Mouse (Mus musculus) heart, embryonic 16.5 days (tissue): ENCODE measurements at regions not wholly inside any gene's neighbourhood (a gene's known extent, or its start where the extent isn't known, plus 50 kb on each side); places are given as distances from the start of the nearest gene placed in this dataset.

Source experiments
- ATAC-seq: fragments of 200-750 bp; cut with Nextera tagmentation; replicated peaks from 2 replicates; pipeline ENCODE4 v1.8.0; 2017; ENCODE audit warnings: moderate number of reproducible peaks; ENCODE audit not compliant: insufficient read depth, low FRiP score; ENCODE audit errors: extremely low read depth
- H3K27ac ChIP-seq: fragments of 300-500 bp; sonication (generic); 2 replicates; pipeline ENCODE4 v1.5.1; 2014; ENCODE audit warnings: mild to moderate bottlenecking, low read length, control low read depth, moderate library complexity
- H3K27me3 ChIP-seq: fragments of 300-500 bp; sonication (generic); 2 replicates; pipeline ENCODE4 v1.6.1; 2014; ENCODE audit warnings: low read length, mixed read lengths; ENCODE audit not compliant: control insufficient read depth, insufficient read depth
- H3K36me3 ChIP-seq: fragments of 300-500 bp; sonication (generic); 2 replicates; pipeline ENCODE4 v1.6.1; 2014; ENCODE audit not compliant: control insufficient read depth, insufficient read depth
- H3K4me1 ChIP-seq: fragments of 300-500 bp; sonication (generic); 2 replicates; pipeline ENCODE4 v1.6.1; 2014; ENCODE audit warnings: low read length, mixed read lengths; ENCODE audit not compliant: control insufficient read depth, insufficient read depth
- H3K4me2 ChIP-seq: fragments of 300-500 bp; sonication (generic); 2 replicates; pipeline ENCODE4 v1.6.1; 2014; ENCODE audit warnings: low read depth, mild to moderate bottlenecking, control low read depth, low read length
- H3K4me3 ChIP-seq: fragments of 300-500 bp; sonication (generic); 2 replicates; pipeline ENCODE4 v1.5.1; 2014; ENCODE audit warnings: mild to moderate bottlenecking, control low read depth, low read length
- H3K9ac ChIP-seq: fragments of 300-500 bp; sonication (generic); 2 replicates; pipeline ENCODE4 v1.6.1; 2014; ENCODE audit warnings: low read length, control low read depth
- H3K9me3 ChIP-seq: fragments of 300-500 bp; sonication (generic); replicated peaks from 2 replicates; pipeline ENCODE4 v1.6.1; 2016; ENCODE audit warnings: low read length; ENCODE audit not compliant: control insufficient read depth
- WGBS: fragments of 180-500 bp; shearing (Covaris S2); extraction: QIAGEN DNeasy Blood & Tissue Kit; methylation state at CpG from one replicate; pipeline ENCODE4 v1.1.7; 2014; 5-methylcytosine and 5-hydroxymethylcytosine counted together

DNA sequence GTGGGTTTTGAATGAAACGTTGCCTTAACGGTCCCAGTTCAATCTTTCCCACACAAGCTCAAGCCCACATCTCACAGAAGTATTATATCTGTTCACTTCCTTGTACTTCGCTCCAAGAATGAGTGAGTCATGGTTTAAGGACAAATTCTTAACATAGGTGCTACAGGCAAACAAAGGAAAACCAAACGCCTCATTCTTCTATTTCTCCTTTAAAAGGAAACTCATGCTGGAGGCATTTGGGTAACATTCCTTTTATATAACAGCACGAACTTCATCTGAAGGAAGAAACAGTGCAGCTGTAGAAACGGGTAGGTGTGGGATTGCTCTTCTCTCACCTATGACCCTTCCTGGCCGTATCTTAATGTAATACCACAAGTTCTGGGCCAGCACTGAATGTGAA lies 610.0 kb upstream of the A1bg start:
- Histone ChIP-seq H3K4me1 (peaks cover 14% of the 10 kb centered on the region), H3K9me3 (no peaks in the 10 kb centered on the region), H3K36me3 (no peaks in the 10 kb centered on the region), H3K4me3 (no peak overlapping the region), H3K4me2 (no peak overlapping the region), H3K9ac (no peak overlapping the region), H3K27me3 (no peaks in the 10 kb centered on the region), H3K27ac (no peak overlapping the region)
- no peak for ATAC-seq
- 71% methylated on average over 7 of the region's 7 CpGs for WGBS

- Histone ChIP-seq H3K27ac (no peak overlapping the region), H3K27me3 (no peaks in the 10 kb centered on the region), H3K9me3 (no peaks in the 10 kb centered on the region), H3K4me3 (no peak overlapping the region), H3K4me1 (peaks cover 14% of the 10 kb centered on the region), H3K36me3 (no peaks in the 10 kb centered on the region), H3K4me2 (no peak overlapping the region), H3K9ac (no peak overlapping the region)
- 52% methylated on average over 2 of the region's 2 CpGs for WGBS
- ATAC-seq: no peak
Measured at GRCm38 (mm10) chr15:61532040-61532439, 609.2 kb upstream of the A1bg start.

GRCm38 (mm10) chr15:61523036-61523435 lies 600.2 kb upstream of the A1bg start:
- H3K27ac ChIP-seq: no peak overlapping the region
- ATAC-seq: no peak
- no peaks in the 10 kb centered on the region for H3K9me3 ChIP-seq
- no peak overlapping the region for H3K4me2 ChIP-seq
- H3K4me3 ChIP-seq: no peak overlapping the region
- no peaks in the 10 kb centered on the region for H3K36me3 ChIP-seq
- no peaks in the 10 kb centered on the region for H3K27me3 ChIP-seq
- no peaks in the 10 kb centered on the region for H3K4me1 ChIP-seq
- WGBS: 47% methylated on average over 2 of the region's 2 CpGs
- no peak overlapping the region for H3K9ac ChIP-seq

GRCm38 (mm10) chr15:61517265-61517664 lies 594.5 kb upstream of the A1bg start:
- H3K4me2 ChIP-seq: no peak overlapping the region
- no peak overlapping the region for H3K4me3 ChIP-seq
- H3K27me3 ChIP-seq: no peaks in the 10 kb centered on the region
- no peak overlapping the region for H3K9ac ChIP-seq
- ATAC-seq: no peak
- WGBS: 54% methylated on average over 1 of the region's 1 CpGs
- peaks cover 3% of the 10 kb centered on the region; the same call in 1 of the 2 replicates for H3K4me1 ChIP-seq
- H3K27ac ChIP-seq: no peak overlapping the region
- no peaks in the 10 kb centered on the region for H3K9me3 ChIP-seq
- H3K36me3 ChIP-seq: no peaks in the 10 kb centered on the region

DNA sequence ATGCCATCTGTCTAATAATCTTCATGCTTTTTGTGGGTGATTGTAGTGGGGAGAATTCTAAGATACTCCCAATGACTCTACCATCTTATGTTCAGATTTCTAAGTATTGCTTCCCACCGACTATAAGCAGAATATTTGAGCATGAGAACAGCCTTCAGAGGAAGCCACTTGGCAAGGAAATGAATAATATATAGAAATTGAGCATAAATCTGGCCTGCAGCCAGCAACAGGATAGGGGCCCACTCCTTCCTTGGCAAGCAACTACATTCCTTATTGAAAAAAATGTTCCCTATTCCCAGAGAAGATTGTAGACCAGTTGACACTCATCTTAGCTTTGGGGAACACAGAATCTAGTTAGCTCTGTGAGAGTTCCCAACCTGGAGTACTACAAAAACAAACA lies 591.5 kb upstream of the A1bg start:
- Histone ChIP-seq H3K36me3 (no peaks in the 10 kb centered on the region), H3K9ac (no peak overlapping the region), H3K4me1 (peaks cover 3% of the 10 kb centered on the region; the same call in 1 of the 2 replicates), H3K27me3 (no peaks in the 10 kb centered on the region), H3K4me3 (no peak overlapping the region), H3K4me2 (no peak overlapping the region), H3K9me3 (no peaks in the 10 kb centered on the region), H3K27ac (no peak overlapping the region)
- no peak; the same call in 1 of the 2 replicates for ATAC-seq
- 13% methylated on average over 1 of the region's 1 CpGs for WGBS

- ATAC-seq: no peak
- WGBS: 77% methylated on average over 6 of the region's 6 CpGs
- Histone ChIP-seq H3K27me3 (no peaks in the 10 kb centered on the region), H3K4me3 (no peak overlapping the region), H3K36me3 (no peaks in the 10 kb centered on the region), H3K4me2 (no peak overlapping the region), H3K9me3 (no peaks in the 10 kb centered on the region), H3K4me1 (no peaks in the 10 kb centered on the region), H3K9ac (no peak overlapping the region), H3K27ac (no peak overlapping the region)
Measured at GRCm38 (mm10) chr15:61508806-61509205, 586.0 kb upstream of the A1bg start.

GRCm38 (mm10) chr15:61506361-61506897 lies 583.6 kb upstream of the A1bg start:
- Histone ChIP-seq H3K4me1 (no peaks in the 10 kb centered on the region), H3K4me3 (no peak overlapping the region), H3K9me3 (no peaks in the 10 kb centered on the region), H3K4me2 (no peak overlapping the region), H3K27ac (no peak overlapping the region), H3K27me3 (no peaks in the 10 kb centered on the region), H3K36me3 (no peaks in the 10 kb centered on the region), H3K9ac (no peak overlapping the region)
- 76% methylated on average over 6 of the region's 6 CpGs for WGBS
- ATAC-seq: no peak

DNA sequence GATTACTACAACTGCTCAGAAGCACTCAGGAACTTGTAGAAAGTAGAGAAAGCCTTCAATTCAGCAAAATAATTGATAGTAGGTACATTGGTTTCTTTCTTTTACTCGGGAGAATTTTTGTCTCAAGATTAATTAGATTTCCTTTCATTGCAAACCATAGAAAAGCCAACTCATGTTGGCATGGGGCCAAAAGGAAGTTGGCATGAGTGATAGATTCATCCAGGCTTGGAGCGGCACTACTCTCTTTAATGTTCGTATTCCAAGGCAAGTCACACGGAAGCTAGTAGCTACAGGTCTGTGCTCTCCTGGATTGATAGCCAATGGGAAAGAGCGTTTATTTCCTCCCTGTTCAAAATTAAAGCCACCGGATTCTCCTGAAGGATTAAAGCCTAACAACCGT lies 580.6 kb upstream of the A1bg start:
- no peak for ATAC-seq
- WGBS: 68% methylated on average over 7 of the region's 7 CpGs

DNA sequence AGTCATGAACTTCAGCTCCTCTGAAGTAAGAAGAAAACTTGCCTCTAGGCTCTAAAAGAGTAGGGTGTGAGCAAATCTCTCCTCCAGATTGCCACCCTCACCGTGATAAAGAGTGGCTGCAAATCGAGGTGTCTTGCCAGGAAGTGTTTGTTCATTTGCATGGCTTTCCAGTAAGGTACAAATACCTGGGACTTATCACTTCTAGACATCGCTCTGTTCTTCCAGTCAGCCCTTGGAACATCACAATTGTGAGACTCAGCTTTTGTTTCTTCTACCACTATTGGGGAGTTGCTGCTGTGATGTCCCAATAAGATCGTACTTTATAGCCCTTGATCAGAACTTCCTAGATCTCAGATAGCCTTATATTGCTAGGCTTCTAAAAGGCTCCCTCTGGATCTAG lies 566.9 kb upstream of the A1bg start:
- ATAC-seq: no peak
- no peak overlapping the region for H3K4me3 ChIP-seq
- WGBS: 75% methylated on average over 4 of the region's 4 CpGs
- no peak overlapping the region for H3K9ac ChIP-seq
- H3K9me3 ChIP-seq: no peaks in the 10 kb centered on the region
- no peaks in the 10 kb centered on the region for H3K4me1 ChIP-seq
- no peaks in the 10 kb centered on the region for H3K36me3 ChIP-seq
- H3K4me2 ChIP-seq: no peak overlapping the region
- H3K27me3 ChIP-seq: no peaks in the 10 kb centered on the region
- H3K27ac ChIP-seq: no peak overlapping the region

More for the DNA sequence above, 580.6 kb upstream of the A1bg start:
- H3K4me2 ChIP-seq: no peak overlapping the region
- H3K27ac ChIP-seq: no peak overlapping the region
- H3K36me3 ChIP-seq: no peaks in the 10 kb centered on the region
- H3K4me1 ChIP-seq: no peaks in the 10 kb centered on the region
- no peak overlapping the region for H3K4me3 ChIP-seq
- H3K9me3 ChIP-seq: no peaks in the 10 kb centered on the region
- H3K9ac ChIP-seq: no peak overlapping the region
- H3K27me3 ChIP-seq: no peaks in the 10 kb centered on the region
